Mouse (Mus musculus): ENCODE results near the gene Fkbpl.

Fkbpl gene

GRCm38 (mm10) chr17:34646906-34647787 is 2.6 kb downstream of the Fkbpl start, which contains the start of gene Atf6b:
Gene Atf6b (plus strand): TSS chr17:34647146.
- in situ Hi-C loops (cut with MboI), result no loop called here

GRCm38 (mm10) chr17:34648141-34648890 is 3.8 kb downstream of the Fkbpl start:
- in situ Hi-C loops (cut with MboI), result no loop called here

GRCm38 (mm10) chr17:34649106-34649864 is 4.7 kb downstream of the Fkbpl start:
- in situ Hi-C loops (cut with MboI), result no loop called here

- in situ Hi-C loops (cut with MboI), result no loop called here
Measured at GRCm38 (mm10) chr17:34650781-34651180, 6.2 kb downstream of the Fkbpl start.

- in situ Hi-C loops (cut with MboI), result no loop called here
Measured at GRCm38 (mm10) chr17:34651507-34652221, 7.1 kb downstream of the Fkbpl start.

- in situ Hi-C loops (cut with MboI), result no loop called here
Measured at GRCm38 (mm10) chr17:34652546-34652945, 8.0 kb downstream of the Fkbpl start.

GRCm38 (mm10) chr17:34652985-34653384 is 8.4 kb downstream of the Fkbpl start:
- in situ Hi-C loops (cut with MboI), result no loop called here

GRCm38 (mm10) chr17:34653746-34654285 is 9.3 kb downstream of the Fkbpl start:
- in situ Hi-C loops (cut with MboI), result no loop called here

GRCm38 (mm10) chr17:34654392-34654791 is 9.8 kb downstream of the Fkbpl start:
- in situ Hi-C loops (cut with MboI), result no loop called here

GRCm38 (mm10) chr17:34655160-34655559 is 10.6 kb downstream of the Fkbpl start:
- in situ Hi-C loops (cut with MboI), result no loop called here

- in situ Hi-C loops (cut with MboI), result no loop called here
Measured at GRCm38 (mm10) chr17:34655581-34655991, 11.0 kb downstream of the Fkbpl start.

- in situ Hi-C loops (cut with MboI), result no loop called here
Measured at GRCm38 (mm10) chr17:34656666-34657065, 12.1 kb downstream of the Fkbpl start.

GRCm38 (mm10) chr17:34657271-34657670 is 12.7 kb downstream of the Fkbpl start:
- in situ Hi-C loops (cut with MboI), result no loop called here

- in situ Hi-C loops (cut with MboI), result no loop called here
Measured at GRCm38 (mm10) chr17:34658145-34658544, 13.6 kb downstream of the Fkbpl start.

GRCm38 (mm10) chr17:34658591-34658990 is 14.0 kb downstream of the Fkbpl start:
- in situ Hi-C loops (cut with MboI), result no loop called here

GRCm38 (mm10) chr17:34659181-34659896 is 14.8 kb downstream of the Fkbpl start:
- in situ Hi-C loops (cut with MboI), result no loop called here

GRCm38 (mm10) chr17:34659897-34660214 is 15.3 kb downstream of the Fkbpl start:
- in situ Hi-C loops (cut with MboI), result no loop called here

GRCm38 (mm10) chr17:34660259-34660820 is 15.8 kb downstream of the Fkbpl start:
- in situ Hi-C loops (cut with MboI), result no loop called here

GRCm38 (mm10) chr17:34661121-34661591 is 16.6 kb downstream of the Fkbpl start:
- in situ Hi-C loops (cut with MboI), result no loop called here

GRCm38 (mm10) chr17:34662468-34662867 is 17.9 kb downstream of the Fkbpl start:
- in situ Hi-C loops (cut with MboI), result no loop called here
